Mouse (Mus musculus): ENCODE data around the gene Pstk. TPM values are rescaled to one million over a fixed set of nuclear protein-coding genes. Genes with fewer than 3 reads are reported as not detected.
"Not testable (repeated sequence)": the region's sequence is repeated elsewhere in the genome, so short reads cannot be mapped to it uniquely, and the experiment has no call there.

Pstk gene
- polyA plus RNA-seq, 1 experiment from 2014 or later, result 51.3 TPM

DNA sequence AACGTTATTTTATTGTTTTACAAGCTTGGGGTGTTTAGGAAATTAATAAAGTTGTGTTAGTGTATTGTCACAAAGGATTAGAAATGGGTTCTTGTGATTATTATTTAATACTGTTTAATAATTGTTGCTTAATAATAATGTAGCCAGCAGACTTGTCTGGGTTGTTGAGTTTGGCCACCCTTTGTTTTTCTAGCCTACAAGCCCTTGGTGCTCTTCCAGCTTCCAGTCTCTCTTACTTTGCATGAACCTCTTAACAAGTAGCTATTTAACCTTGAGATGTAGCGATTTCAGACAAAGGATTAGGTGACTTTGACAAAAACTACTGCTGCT, 41.0 kb downstream of the Pstk start:
- no peak for DNase-seq (ENCODE audit: low spot score)

DNA sequence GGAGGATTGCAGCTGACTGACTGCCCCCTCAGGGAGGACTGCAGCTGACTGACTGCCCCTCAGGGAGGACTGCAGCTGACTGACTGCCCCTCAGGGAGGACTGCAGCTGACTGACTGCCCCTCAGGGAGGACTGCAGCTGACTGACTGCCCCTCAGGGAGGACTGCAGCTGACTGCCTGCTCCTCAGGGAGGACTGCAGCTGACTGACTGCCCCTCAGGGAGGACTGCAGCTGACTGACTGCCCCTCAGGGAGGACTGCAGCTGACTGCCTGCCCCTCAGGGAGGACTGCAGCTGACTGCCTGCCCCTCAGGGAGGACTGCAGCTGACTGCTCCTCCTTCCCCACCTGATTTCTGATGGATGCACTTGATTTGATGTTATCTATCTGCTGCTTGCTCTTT, 45.8 kb downstream of the Pstk start:
- DNase-seq (ENCODE audit: low spot score), result not testable (repeated sequence)

DNA sequence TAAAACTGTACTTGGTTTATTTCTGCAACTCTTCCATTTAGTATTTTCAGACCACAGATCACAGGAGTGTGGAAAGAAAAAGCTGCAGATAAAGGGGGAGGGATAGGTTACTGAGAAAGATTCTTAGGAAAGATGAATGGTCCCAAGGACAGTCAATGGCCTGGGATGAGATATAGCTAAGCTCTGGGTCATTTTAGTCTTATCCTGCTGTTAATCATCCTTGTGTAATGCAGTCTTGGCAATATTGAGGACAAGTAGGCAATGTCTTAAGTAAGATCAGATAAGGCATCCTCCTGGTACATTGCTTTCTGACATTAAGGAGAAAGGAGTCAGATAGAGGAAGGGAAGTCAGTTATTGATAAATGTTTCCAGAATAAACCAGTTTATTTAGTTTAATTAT, 46.7 kb downstream of the Pstk start:
- DNase-seq (ENCODE audit: low spot score), result no peak

DNA sequence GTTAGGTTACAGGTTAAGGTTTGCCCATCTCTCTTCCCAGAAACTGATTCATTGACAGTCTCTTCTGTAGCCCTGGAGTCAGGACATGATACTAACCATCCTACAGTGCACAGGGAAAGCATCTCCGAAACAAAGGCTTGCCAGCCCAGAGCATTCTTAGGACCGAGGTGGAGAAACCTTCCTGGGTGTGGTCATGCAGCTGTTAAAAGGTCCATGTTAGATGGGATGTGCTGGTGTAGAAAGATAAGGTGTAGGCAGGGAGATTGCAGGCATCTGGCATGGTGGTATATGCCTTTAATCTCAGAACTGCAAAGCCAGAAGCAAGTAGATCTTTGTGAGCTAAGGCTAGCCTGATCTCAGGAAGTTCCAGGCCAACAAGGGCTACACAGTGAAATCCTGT, 54.0 kb downstream of the Pstk start:
- no peak for DNase-seq (ENCODE audit: low spot score)

DNA sequence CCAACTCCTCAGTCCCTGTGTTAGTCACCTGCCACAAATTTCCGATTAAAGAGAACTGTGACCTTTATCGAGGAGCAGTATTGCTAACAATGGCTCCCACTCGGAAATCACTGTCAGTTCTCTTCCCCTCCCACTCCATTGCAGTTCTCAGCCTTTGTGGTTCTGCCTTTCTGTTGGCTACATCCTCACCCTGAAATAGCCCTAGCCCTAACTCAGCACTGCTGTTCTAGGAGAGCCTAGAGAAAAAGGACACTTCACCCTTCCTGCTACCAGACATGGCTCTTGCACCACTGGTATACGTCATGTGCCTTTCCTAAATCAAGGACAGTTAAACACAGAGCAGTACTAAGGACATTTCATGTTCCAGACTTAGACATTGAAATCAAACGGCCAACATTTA, 56.4 kb downstream of the Pstk start:
- DNase-seq (ENCODE audit: low spot score), result no peak

DNA sequence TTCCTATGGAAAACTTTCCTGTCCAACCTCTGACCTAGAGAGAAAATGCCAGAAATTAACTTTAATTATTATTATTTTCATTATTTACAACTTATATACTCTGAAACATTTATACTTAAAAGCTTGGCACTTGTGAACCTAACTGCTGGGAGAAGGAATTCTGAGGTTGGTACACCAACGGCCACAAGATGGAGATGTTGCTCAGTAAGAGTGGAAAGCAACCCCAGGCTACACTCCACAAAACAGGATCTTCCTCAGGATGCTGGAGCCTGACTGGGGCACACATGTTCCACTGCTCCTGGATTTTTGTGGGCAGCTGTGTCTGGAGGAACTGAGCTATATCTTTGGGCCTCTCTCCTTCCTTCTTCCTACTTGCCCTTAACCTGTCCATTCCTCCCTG, 61.3 kb downstream of the Pstk start:
- DNase-seq (ENCODE audit: low spot score), result no peak

DNA sequence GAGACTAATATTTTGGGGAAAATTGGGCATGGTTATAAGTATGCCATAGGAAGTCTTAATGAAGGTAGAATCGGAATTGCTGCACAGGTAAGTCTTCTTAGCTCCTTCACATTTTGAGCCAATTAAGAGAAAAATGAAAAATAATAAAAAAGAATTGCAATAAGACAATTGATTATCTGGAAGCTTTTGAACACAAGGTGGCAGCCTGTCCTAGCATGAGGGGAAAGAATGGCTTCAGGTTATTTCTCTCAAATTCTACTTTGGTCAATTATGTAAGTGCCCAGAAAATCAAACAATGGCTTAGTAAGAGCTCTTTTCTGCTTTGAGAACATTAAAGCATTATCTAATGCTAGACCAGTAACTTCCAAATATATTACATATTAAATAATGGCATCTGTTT, 63.3 kb downstream of the Pstk start:
- DNase-seq (ENCODE audit: low spot score), result no peak

DNA sequence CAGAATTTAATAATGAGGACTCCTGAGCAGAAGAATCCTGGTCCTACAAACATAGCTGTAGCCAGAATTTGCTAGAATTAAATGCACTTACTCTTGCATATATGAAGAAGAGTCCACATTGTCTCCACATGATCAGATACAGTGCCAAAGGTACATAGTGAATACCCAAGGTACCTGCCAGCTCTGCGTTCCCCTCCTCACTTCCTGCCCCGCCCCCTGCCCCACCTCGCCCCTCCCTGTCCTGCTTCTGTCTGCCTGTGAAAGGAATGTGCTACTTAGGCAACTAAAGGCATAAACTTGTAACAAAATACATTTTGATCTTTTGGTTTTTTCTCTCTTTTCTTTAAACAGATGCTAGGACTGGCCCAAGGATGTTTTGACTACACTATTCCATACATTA, 66.1 kb downstream of the Pstk start:
- no peak for DNase-seq (ENCODE audit: low spot score)

Other genes with a start within 250 kb of the Pstk start
- not detected in 2 replicates for gene 4933402N03Rik, start 224.8 kb upstream of the Pstk start, polyA plus RNA-seq (2015; fragmentation: Nextera tagmentation; extraction: Ambion mirVana)
- gene 5430419D17Rik, start 196.7 kb upstream of the Pstk start, polyA plus RNA-seq (2015; fragmentation: Nextera tagmentation; extraction: Ambion mirVana), result 0.04 and 0.22 TPM in 2 replicates
- gene Cuzd1, start 48.8 kb upstream of the Pstk start, polyA plus RNA-seq (2015; fragmentation: Nextera tagmentation; extraction: Ambion mirVana), result 0.14 and 0.23 TPM in 2 replicates
- not detected in 2 replicates for gene Fam24b, start 41.6 kb upstream of the Pstk start, polyA plus RNA-seq (2015; fragmentation: Nextera tagmentation; extraction: Ambion mirVana)
- gene Fam24a, start 37.3 kb upstream of the Pstk start, polyA plus RNA-seq (2015; fragmentation: Nextera tagmentation; extraction: Ambion mirVana), result not detected in 2 replicates
- 16.7 and 16.8 TPM in 2 replicates for gene 2310057M21Rik, start 8.4 kb upstream of the Pstk start, polyA plus RNA-seq (2015; fragmentation: Nextera tagmentation; extraction: Ambion mirVana)
- 16.2 and 16.3 TPM in 2 replicates for gene Ikzf5, start 39.4 kb downstream of the Pstk start, polyA plus RNA-seq (2015; fragmentation: Nextera tagmentation; extraction: Ambion mirVana)
- 37.3 and 37.8 TPM in 2 replicates for gene Acadsb, start 39.5 kb downstream of the Pstk start, polyA plus RNA-seq (2015; fragmentation: Nextera tagmentation; extraction: Ambion mirVana)
- not detected in 2 replicates for gene Hmx3, start 171.7 kb downstream of the Pstk start, polyA plus RNA-seq (2015; fragmentation: Nextera tagmentation; extraction: Ambion mirVana)
- 0.08 TPM in 1 of 2 replicates, not detected in the other for gene Hmx2, start 177.6 kb downstream of the Pstk start, polyA plus RNA-seq (2015; fragmentation: Nextera tagmentation; extraction: Ambion mirVana)
- 273 and 284 TPM in 2 replicates for gene Bub3, start 189.1 kb downstream of the Pstk start, polyA plus RNA-seq (2015; fragmentation: Nextera tagmentation; extraction: Ambion mirVana)